Comparison of ENCODE assay signal across 20 mouse cellular contexts in the genomic region with DNA sequence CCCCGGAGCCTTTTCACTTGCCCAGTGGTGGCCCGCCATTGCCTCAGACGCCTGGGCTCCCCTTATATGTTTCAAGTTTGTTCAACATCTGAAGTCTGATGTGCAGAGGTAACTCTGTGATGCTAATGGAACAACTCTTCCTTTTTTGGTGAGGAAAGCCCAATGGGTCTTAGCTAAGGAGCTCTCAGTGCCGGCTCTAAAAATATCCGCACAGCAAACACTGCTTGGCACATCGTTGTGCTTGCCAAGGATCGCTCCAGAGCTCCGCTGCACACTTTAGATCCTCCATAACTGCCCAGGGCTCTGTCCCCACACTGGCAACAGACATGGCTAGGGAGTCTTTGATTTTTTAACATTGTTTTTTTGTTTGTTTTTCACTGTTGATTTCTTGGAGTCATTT. TPM values are rescaled to one million over a fixed set of nuclear protein-coding genes. Genes with fewer than 3 reads are reported as not detected.
DNase-seq lines count a peak whose midpoint lies in the region; ATAC-seq lines count a peak whose summit lies in the region.
"Had no signal": no experiment of that assay in that cellular context is flagged by ENCODE, and none has a peak within 500 bp of the region (broad histone marks: within the 10 kb centered on the region; RNA-seq: fewer than 3 reads in every experiment).

No protein-coding gene starts in this region.

- DNase-seq in heart, embryonic 10.5 days (ENCODE audit: low spot score): no peak
- DNase-seq in heart, postnatal 36 days: no peak
- DNase-seq in midbrain, embryonic 11.5 days (ENCODE audit: low spot score, missing footprints): no peak
- DNase-seq in intestine, embryonic 14.5 days (ENCODE audit: low spot score): no peak
- DNase-seq in telencephalon, adult 2 months (ENCODE audit: low read depth, low spot score): peak; percentile 17
- no peak for DNase-seq in kidney, adult 9 months
- no peak for DNase-seq in kidney, postnatal 14 days
- DNase-seq: adrenal gland, postnatal 10 days; B cell, adult 2 months; cerebellum, postnatal 10 days; forebrain, postnatal 0 days; gastrocnemius, postnatal 36 days; kidney, postnatal 36 days; liver, postnatal 0 days had no signal

- H3K4me2 ChIP-seq in midbrain, embryonic 15.5 days: 0 out of 2 replicates have a peak overlapping the region, but pooled peaks have one; percentile 4
- no peak overlapping the region for H3K4me2 ChIP-seq in midbrain, embryonic 11.5 days
- no peak overlapping the region for H3K4me2 ChIP-seq in intestine, embryonic 14.5 days (ENCODE audit: low read length)
- H3K4me2 ChIP-seq: limb, embryonic 13.5 days; midbrain, embryonic 12.5 days had no signal

- H3K9ac ChIP-seq in midbrain, embryonic 15.5 days: no peak overlapping the region
- no peak overlapping the region for H3K9ac ChIP-seq in midbrain, embryonic 11.5 days (ENCODE audit: low read length)
- no peak overlapping the region for H3K9ac ChIP-seq in intestine, embryonic 14.5 days (ENCODE audit: low read length)
- H3K9ac ChIP-seq: forebrain, postnatal 0 days; limb, embryonic 13.5 days; liver, postnatal 0 days; midbrain, embryonic 12.5 days had no signal

- H3K9me3 ChIP-seq in heart, embryonic 10.5 days: no peaks in the 10 kb centered on the region
- H3K9me3 ChIP-seq in midbrain, embryonic 15.5 days: no peaks in the 10 kb centered on the region
- peaks cover 3% of the 10 kb centered on the region; the same call in 1 of the 2 replicates for H3K9me3 ChIP-seq in midbrain, embryonic 11.5 days (ENCODE audit: control insufficient read depth, low read length)
- peaks cover 9% of the 10 kb centered on the region for H3K9me3 ChIP-seq in intestine, embryonic 14.5 days (ENCODE audit: control insufficient read depth, low read length)
- H3K9me3 ChIP-seq: G1E; midbrain, embryonic 12.5 days had no signal

- H3K4me3 ChIP-seq in heart, embryonic 10.5 days: no peak overlapping the region
- no peak overlapping the region for H3K4me3 ChIP-seq in midbrain, embryonic 15.5 days
- no peak overlapping the region for H3K4me3 ChIP-seq in midbrain, embryonic 11.5 days (ENCODE audit: low read depth, low read length)
- H3K4me3 ChIP-seq in intestine, embryonic 14.5 days (ENCODE audit: low read depth, low read length): no peak overlapping the region
- H3K4me3 ChIP-seq: limb, embryonic 13.5 days; midbrain, embryonic 12.5 days had no signal

- WGBS in heart, embryonic 10.5 days: 52% methylated on average over 8 of the region's 8 CpGs
- 71% methylated on average over 8 of the region's 8 CpGs for WGBS in midbrain, embryonic 15.5 days
- WGBS in midbrain, embryonic 11.5 days: 73% methylated on average over 8 of the region's 8 CpGs
- 67% methylated on average over 8 of the region's 8 CpGs for WGBS in intestine, embryonic 14.5 days

- peak overlapping the region; percentile 17 for H3K27ac ChIP-seq in heart, embryonic 10.5 days
- no peak overlapping the region for H3K27ac ChIP-seq in midbrain, embryonic 15.5 days
- H3K27ac ChIP-seq in midbrain, embryonic 11.5 days (ENCODE audit: low read depth, low read length): no peak overlapping the region
- peak overlapping the region; percentile 39 for H3K27ac ChIP-seq in intestine, embryonic 14.5 days (ENCODE audit: low read depth)
- H3K27ac ChIP-seq: limb, embryonic 13.5 days; midbrain, embryonic 12.5 days had no signal

- no peaks in the 10 kb centered on the region for H3K27me3 ChIP-seq in heart, embryonic 10.5 days (ENCODE audit: insufficient read depth, poor library complexity, severe bottlenecking)
- H3K27me3 ChIP-seq in midbrain, embryonic 15.5 days (replicated peaks): no peaks in the 10 kb centered on the region
- H3K27me3 ChIP-seq in midbrain, embryonic 11.5 days (ENCODE audit: control insufficient read depth, insufficient read depth, low read length): no peaks in the 10 kb centered on the region
- no peaks in the 10 kb centered on the region for H3K27me3 ChIP-seq in intestine, embryonic 14.5 days (replicated peaks; ENCODE audit: control insufficient read depth, insufficient read depth, low read length)

- intact Hi-C loops in heart, postnatal 36 days (cut with DNase I): no loop called here

- no peak for ATAC-seq in midbrain, embryonic 15.5 days (replicated peaks)
- no peak for ATAC-seq in midbrain, embryonic 11.5 days (ENCODE audit: low FRiP score)
- no peak for ATAC-seq in intestine, embryonic 14.5 days (replicated peaks; ENCODE audit: low FRiP score, low TSS enrichment, low read depth)
- ATAC-seq: forebrain, postnatal 0 days; hindbrain, embryonic 16.5 days; liver, postnatal 0 days had no signal

- peaks cover 56% of the 10 kb centered on the region for H3K36me3 ChIP-seq in heart, embryonic 10.5 days
- H3K36me3 ChIP-seq in midbrain, embryonic 15.5 days (replicated peaks): no peaks in the 10 kb centered on the region
- no peaks in the 10 kb centered on the region for H3K36me3 ChIP-seq in midbrain, embryonic 11.5 days (ENCODE audit: control insufficient read depth, insufficient read depth, low read length)
- no peaks in the 10 kb centered on the region for H3K36me3 ChIP-seq in intestine, embryonic 14.5 days (ENCODE audit: control insufficient read depth, insufficient read depth, low read length)
- H3K36me3 ChIP-seq: G1E; limb, embryonic 13.5 days; midbrain, embryonic 12.5 days had no signal

- 0 out of 2 replicates have a peak, but pooled peaks cover 4% of the 10 kb centered on the region for H3K4me1 ChIP-seq in heart, embryonic 10.5 days
- H3K4me1 ChIP-seq in midbrain, embryonic 15.5 days: no peaks in the 10 kb centered on the region
- H3K4me1 ChIP-seq in midbrain, embryonic 11.5 days (ENCODE audit: control insufficient read depth, insufficient read depth, low read length): no peaks in the 10 kb centered on the region
- no peaks in the 10 kb centered on the region for H3K4me1 ChIP-seq in intestine, embryonic 14.5 days (replicated peaks; ENCODE audit: control insufficient read depth, insufficient read depth, low read length)
- H3K4me1 ChIP-seq: limb, embryonic 13.5 days; midbrain, embryonic 12.5 days had no signal

RNA-seq across cellular contexts. Expression of gene 9230112D13Rik, which starts 6.2 kb away (rescaled TPM):
- polyA plus RNA-seq in heart, embryonic 10.5 days (2016; fragmentation: Nextera tagmentation; extraction: Ambion mirVana): not detected in 2 replicates
- not detected for total RNA-seq in heart, postnatal 36 days (2021)
- polyA plus RNA-seq in midbrain, embryonic 15.5 days (2015; fragmentation: Nextera tagmentation; extraction: Ambion mirVana): not detected in 2 replicates
- polyA plus RNA-seq in midbrain, embryonic 11.5 days (2014; fragmentation: Nextera tagmentation; extraction: Ambion mirVana): not detected in 2 replicates
- not detected in 2 replicates for polyA plus RNA-seq in intestine, embryonic 14.5 days (2014; fragmentation: Nextera tagmentation; extraction: Ambion mirVana)
- total RNA-seq: adrenal gland, postnatal 10 days; forebrain, postnatal 0 days; G1E; gastrocnemius, postnatal 36 days; layer of hippocampus, postnatal 25 days had no signal
- polyA plus RNA-seq: forebrain, postnatal 0 days; G1E; hindbrain, embryonic 16.5 days; limb, embryonic 13.5 days; liver, postnatal 0 days; midbrain, embryonic 12.5 days had no signal

RNA-seq across cellular contexts. Expression of gene Bmpr1a, which starts 25.7 kb away (rescaled TPM):
- polyA plus RNA-seq in heart, embryonic 10.5 days (2016; fragmentation: Nextera tagmentation; extraction: Ambion mirVana): 48.0 and 48.9 TPM in 2 replicates
- total RNA-seq in heart, postnatal 36 days (2021): 10 to 100 TPM; 60.5 to 71.4 TPM
- 15.2 and 17.5 TPM in 2 replicates for polyA plus RNA-seq in midbrain, embryonic 15.5 days (2015; fragmentation: Nextera tagmentation; extraction: Ambion mirVana)
- polyA plus RNA-seq in midbrain, embryonic 11.5 days (2014; fragmentation: Nextera tagmentation; extraction: Ambion mirVana): 44.4 and 49.8 TPM in 2 replicates
- 56.7 and 56.8 TPM in 2 replicates for polyA plus RNA-seq in intestine, embryonic 14.5 days (2014; fragmentation: Nextera tagmentation; extraction: Ambion mirVana)
- polyA plus RNA-seq: G1E had no signal

RNA-seq across cellular contexts. Expression of gene Ldb3, which starts 59.7 kb away (rescaled TPM):
- 136 and 219 TPM in 2 replicates for polyA plus RNA-seq in heart, embryonic 10.5 days (2016; fragmentation: Nextera tagmentation; extraction: Ambion mirVana)
- 100 to 1,000 TPM; 988 to 990 TPM for total RNA-seq in heart, postnatal 36 days (2021)
- 0.57 and 0.78 TPM in 2 replicates for polyA plus RNA-seq in midbrain, embryonic 15.5 days (2015; fragmentation: Nextera tagmentation; extraction: Ambion mirVana)
- polyA plus RNA-seq in midbrain, embryonic 11.5 days (2014; fragmentation: Nextera tagmentation; extraction: Ambion mirVana): 0.07 TPM in 1 of 2 replicates, not detected in the other
- polyA plus RNA-seq in intestine, embryonic 14.5 days (2014; fragmentation: Nextera tagmentation; extraction: Ambion mirVana): 1.6 and 2.0 TPM in 2 replicates
- polyA plus RNA-seq: G1E had no signal

Comparison
In these comparisons a context has a peak if more than half of its experiments do, and no peak if none do; other contexts are left out.
1. H3K27ac ChIP-seq: peak in heart, embryonic 10.5 days (single experiment) and intestine, embryonic 14.5 days (single experiment); none in midbrain, embryonic 15.5 days (single experiment) and midbrain, embryonic 11.5 days (single experiment).
2. RNA of gene Ldb3, which starts 59.7 kb away (polyA plus RNA-seq): 136 to 219 TPM in heart, embryonic 10.5 days; 1.6 to 2.0 TPM in intestine, embryonic 14.5 days, 0.57 to 0.78 TPM in midbrain, embryonic 15.5 days and 0.07 TPM in midbrain, embryonic 11.5 days; every median in the first group is over 10 times any median in the second.